Mouse (Mus musculus): ENCODE data around the gene Pcbd2. TPM values are rescaled to one million over a fixed set of nuclear protein-coding genes. Genes with fewer than 3 reads are reported as not detected.

Pcbd2 gene
- total RNA-seq, 2 experiments from 2014 or later, result 51.3 to 56.3 TPM

- no peak for DNase-seq
These were observed 6.7 kb downstream of the Pcbd2 start for GRCm38 (mm10) chr13:55733628-55734502.

DNA sequence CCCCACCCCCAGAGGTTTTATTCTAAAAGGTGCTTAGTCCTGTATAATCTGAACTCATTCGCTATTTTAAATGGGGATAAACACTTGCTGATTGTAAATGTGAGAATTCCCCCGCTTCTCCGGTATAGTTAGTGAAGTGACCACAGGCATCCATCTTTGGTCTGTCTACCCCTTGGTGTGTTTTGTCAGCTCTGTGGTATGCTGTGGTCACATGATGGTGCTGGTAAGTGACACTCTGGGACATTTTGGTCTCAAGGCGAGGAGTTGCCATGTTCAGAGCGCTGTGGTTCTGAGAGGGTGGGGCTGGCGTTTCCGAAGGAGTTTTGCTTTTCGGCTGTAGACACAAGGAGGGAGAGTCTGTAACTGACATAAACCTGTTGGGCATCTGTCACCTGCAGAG is 10.7 kb downstream of the Pcbd2 start:
- DNase-seq, result no peak

DNA sequence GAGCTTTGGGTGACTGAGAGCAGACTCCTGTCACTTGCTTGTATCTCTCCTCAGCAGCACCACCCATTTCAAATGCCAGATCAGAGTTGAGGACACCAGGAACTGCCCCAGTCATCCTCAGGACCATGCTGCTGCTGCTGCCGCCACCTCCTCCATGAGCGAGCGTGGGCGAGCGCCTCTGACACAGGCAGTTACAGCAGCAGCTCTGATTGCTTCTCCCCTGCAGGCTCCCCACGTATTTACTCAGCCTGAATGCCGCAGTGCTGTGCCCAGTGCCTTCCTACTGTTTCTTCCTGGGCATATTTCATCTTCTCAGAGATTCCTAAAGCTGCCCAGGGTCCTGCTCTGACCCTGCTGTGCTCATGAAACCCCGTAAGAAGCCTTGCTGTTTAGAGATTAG is 15.1 kb downstream of the Pcbd2 start:
- DNase-seq, result no peak

DNA sequence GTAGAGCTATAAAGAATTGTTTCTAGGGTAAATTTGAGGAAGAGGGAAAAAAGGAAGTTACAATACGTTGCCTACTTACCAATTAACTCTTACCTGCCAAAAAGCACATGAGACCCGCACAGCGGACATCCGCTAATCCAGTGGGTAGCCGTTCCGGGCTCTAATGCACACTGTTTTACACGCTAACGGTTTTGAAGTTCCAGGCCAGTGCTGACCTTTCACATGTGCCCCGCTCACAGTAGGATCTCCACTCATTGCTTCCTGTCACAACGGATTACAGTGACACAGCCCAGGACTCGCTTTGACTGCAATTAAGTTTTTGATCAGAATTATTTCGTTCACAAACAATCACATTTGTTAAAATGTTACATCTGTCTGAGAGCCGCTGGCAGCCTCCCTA is 27.2 kb downstream of the Pcbd2 start:
- DNase-seq, result no peak

DNA sequence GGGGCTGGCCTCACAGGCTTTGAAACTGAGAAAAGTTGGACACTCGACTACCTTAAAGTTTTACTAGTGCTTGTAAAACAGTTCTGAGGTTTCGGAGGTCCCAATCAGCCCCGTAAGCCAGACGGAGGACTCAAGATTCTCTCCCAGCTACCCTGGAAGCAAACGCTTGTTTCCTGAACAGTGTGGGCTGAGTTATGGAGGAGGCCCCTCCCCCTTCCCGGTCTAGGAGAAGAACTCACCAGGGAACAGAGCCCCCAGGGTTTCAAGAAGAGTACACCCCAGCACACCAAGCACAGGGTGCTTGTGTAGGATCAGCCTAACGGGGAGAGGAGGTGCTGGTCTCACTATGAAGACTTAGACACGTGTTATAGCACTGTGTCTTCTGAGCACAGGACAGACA is 29.6 kb downstream of the Pcbd2 start:
- DNase-seq, result no peak

- DNase-seq, result no peak
These were observed 30.5 kb downstream of the Pcbd2 start for GRCm38 (mm10) chr13:55757645-55758044.

DNA sequence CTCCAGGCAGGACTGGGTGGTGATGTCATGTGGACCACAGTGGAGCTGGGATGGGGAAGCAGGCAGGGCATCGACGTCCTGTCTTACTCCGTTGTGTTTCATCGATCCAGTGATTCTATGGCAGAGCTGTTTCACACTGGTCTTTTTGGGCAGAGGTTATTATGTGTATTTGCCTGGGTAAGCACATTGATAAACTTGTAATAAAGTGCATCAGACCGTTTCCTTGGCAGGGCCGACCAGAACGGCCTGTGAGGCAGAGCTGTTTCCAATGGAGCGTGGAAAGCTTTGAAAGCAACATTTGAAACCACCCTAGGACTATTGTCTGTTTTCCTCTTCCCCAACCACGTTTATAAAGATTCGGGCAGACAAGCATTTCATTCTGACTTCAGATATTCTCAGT is 33.4 kb downstream of the Pcbd2 start:
- no peak for DNase-seq

DNA sequence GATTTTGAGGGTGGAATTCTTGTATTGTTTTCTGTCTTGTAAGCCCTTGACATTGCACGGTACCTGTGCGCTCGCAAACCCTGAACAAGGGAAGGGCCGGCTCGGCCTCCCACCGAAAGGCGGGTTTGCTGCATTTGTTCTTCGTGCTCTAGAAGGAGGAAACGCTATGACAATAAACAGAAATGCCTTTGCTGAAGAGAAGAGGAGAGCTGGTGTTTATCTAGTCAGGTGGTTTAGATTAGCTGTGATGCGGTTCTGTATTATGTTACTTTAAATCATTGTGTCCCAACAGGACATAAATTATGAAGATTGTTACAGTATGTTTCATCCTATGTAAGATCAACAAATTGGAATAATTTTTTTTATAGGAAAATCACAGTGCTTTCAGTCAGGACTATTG is 34.3 kb downstream of the Pcbd2 start:
- DNase-seq, result no peak

- DNase-seq, result no peak
These were observed 47.2 kb downstream of the Pcbd2 start for GRCm38 (mm10) chr13:55774352-55774751.

GRCm38 (mm10) chr13:55775056-55775455 is 47.9 kb downstream of the Pcbd2 start:
- no peak for DNase-seq

- no peak for DNase-seq
These were observed 57.1 kb downstream of the Pcbd2 start, which contains the start of gene Catsper3 for GRCm38 (mm10) chr13:55784268-55784667. Gene Catsper3, plus strand, starts transcription at chr13:55784568.

GRCm38 (mm10) chr13:55786120-55786519 is 59.0 kb downstream of the Pcbd2 start:
- DNase-seq, result no peak

DNA sequence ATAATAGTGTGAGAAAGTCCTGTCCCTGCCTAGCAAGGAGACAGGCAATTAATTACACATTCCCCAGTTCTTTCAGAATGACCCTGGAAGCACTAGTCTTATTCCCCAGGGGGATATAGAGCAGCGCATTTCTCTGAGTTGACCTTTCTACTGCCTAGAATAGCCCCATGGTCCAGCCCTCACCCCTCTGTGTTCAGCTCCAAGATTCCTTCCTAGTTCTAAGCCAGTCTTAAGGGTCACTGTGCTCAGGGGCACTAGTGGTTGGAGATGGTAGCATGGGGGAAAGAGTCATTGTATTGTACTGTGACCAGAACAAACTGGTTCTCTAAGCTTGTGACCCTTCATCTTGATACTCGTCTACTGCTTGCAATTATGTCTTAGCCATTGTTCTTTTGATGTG is 74.1 kb downstream of the Pcbd2 start:
- DNase-seq, result no peak

- DNase-seq, result no peak
These were observed 76.8 kb downstream of the Pcbd2 start for GRCm38 (mm10) chr13:55803973-55804372.

- no peak for DNase-seq
These were observed 82.0 kb downstream of the Pcbd2 start for GRCm38 (mm10) chr13:55809041-55809623.

- no peak for DNase-seq
These were observed 82.5 kb downstream of the Pcbd2 start for GRCm38 (mm10) chr13:55809707-55810106.

DNA sequence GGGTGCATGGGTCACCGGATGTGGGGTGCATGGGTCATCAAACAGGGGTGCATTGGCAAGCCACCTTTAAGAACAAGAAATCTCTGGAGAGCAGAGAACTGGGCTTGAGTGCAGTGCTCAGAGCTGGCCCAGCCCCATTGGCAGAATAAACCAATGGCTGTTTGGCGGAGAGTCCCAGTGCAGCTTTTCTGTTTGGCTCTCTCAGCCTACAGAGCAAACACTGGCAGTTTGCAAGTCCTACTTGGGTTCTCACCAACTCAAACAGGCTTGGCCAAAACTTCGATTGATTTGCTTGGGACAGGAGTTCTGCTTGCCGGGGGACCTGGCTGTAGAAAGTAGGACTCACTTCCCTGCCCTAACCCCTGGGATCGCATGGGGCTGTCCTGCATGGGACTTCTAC is 83.8 kb downstream of the Pcbd2 start:
- no peak for DNase-seq

GRCm38 (mm10) chr13:55813490-55814016 is 86.4 kb downstream of the Pcbd2 start:
- DNase-seq, result no peak

- DNase-seq, result no peak
These were observed 87.7 kb downstream of the Pcbd2 start for GRCm38 (mm10) chr13:55814834-55815233.

DNA sequence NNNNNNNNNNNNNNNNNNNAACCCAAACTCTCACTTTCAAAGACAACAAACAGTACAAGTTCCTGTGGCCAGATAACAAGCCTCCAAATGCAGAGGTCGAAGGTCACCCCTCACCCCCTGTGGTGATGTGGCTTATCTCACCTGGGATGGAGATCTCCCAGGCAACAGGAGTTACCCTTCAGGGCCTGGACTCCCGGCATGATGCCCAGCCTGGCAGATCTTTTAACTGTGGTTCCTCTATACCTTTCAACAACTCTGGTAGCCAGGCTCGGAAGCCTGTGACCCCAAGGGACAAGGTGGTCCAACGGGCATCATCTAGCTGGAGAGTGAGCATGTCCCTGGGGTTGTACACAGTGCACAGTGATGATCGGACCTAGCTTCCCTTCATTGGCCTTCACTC is 95.3 kb downstream of the Pcbd2 start:
- no peak for DNase-seq

- DNase-seq, result no peak
These were observed 97.2 kb downstream of the Pcbd2 start for GRCm38 (mm10) chr13:55824151-55824945.

DNA sequence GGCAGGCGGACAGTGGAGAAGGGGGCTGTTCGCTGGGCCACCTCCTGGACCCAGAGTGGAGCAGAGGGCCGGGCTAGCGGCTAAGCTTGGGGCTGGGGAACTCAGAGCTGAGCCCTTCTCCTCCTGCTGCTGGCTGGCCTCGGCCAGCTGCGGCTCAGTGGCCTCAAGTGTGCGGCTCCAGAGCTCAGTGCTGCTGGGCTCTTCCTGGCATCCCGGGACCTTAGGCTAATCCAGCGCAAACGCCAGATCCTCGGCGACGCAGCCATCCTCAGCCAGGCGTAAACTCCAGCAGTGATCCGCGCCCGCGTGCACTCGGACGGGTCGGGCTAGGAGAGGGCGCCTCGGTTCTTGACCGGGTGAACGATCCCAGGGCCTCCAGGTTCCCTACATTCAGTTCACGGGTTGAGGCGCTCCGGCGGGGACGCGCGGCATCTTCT is 98.1 kb downstream of the Pcbd2 start:
- no peak for DNase-seq
